Mouse (Mus musculus) layer of hippocampus, postnatal 10 days (tissue): ENCODE results near the gene Ankrd17. TPM values are rescaled to one million over a fixed set of nuclear protein-coding genes. Genes with fewer than 3 reads are reported as not detected.
"Not testable (repeated sequence)": the region's sequence is repeated elsewhere in the genome, so short reads cannot be mapped to it uniquely, and the experiment has no call there.

ENCODE experiments used
- DNase-seq, 2 experiments: peaks; one replicate each; pipeline ENCODE4 v3.0.0; 2021; ENCODE audit warnings: low spot score in 2 of 2
- total RNA-seq, 2 experiments: library from RNA; stranded (reverse); gene quantifications; 2 replicates each; pipeline ENCODE4 v1.2.3; 2021

Gene Ankrd17
- total RNA-seq, 2 experiments from 2014 or later = 106 to 109 TPM

GRCm38 (mm10) chr5:90338177-90339091, 27.9 kb downstream of the Ankrd17 start:
- DNase-seq = no peak

GRCm38 (mm10) chr5:90332478-90332877, 33.9 kb downstream of the Ankrd17 start:
- no peak for DNase-seq

- DNase-seq = no peak
Observed at GRCm38 (mm10) chr5:90331071-90331470, 35.3 kb downstream of the Ankrd17 start.

- no peak for DNase-seq
Observed at GRCm38 (mm10) chr5:90298396-90298795, 68.0 kb downstream of the Ankrd17 start.

GRCm38 (mm10) chr5:90289887-90290286, 76.5 kb downstream of the Ankrd17 start:
- DNase-seq = no peak

GRCm38 (mm10) chr5:90286559-90286958, 79.8 kb downstream of the Ankrd17 start:
- peak; percentile 32 to 45 for DNase-seq

- no peak for DNase-seq
Observed at GRCm38 (mm10) chr5:90280061-90280460, 86.3 kb downstream of the Ankrd17 start.

- no peak for DNase-seq
Observed at GRCm38 (mm10) chr5:90279418-90279817, 87.0 kb downstream of the Ankrd17 start.

- DNase-seq = no peak
Observed at GRCm38 (mm10) chr5:90277443-90277842, 88.9 kb downstream of the Ankrd17 start.

- DNase-seq = no peak
Observed at GRCm38 (mm10) chr5:90274806-90275205, 91.6 kb downstream of the Ankrd17 start.

- DNase-seq = not testable (repeated sequence)
Observed at GRCm38 (mm10) chr5:90262230-90262629, 104.1 kb downstream of the Ankrd17 start.

- DNase-seq = no peak
Observed at GRCm38 (mm10) chr5:90257023-90257422, 109.4 kb downstream of the Ankrd17 start.

GRCm38 (mm10) chr5:90247503-90247902, 118.9 kb downstream of the Ankrd17 start:
- DNase-seq = no peak

- no peak for DNase-seq
Observed at GRCm38 (mm10) chr5:90246987-90247386, 119.4 kb downstream of the Ankrd17 start.

GRCm38 (mm10) chr5:90246567-90246966, 119.8 kb downstream of the Ankrd17 start:
- DNase-seq = no peak

- DNase-seq = no peak
Observed at GRCm38 (mm10) chr5:90245416-90245815, 121.0 kb downstream of the Ankrd17 start.

- no peak for DNase-seq
Observed at GRCm38 (mm10) chr5:90235217-90235616, 131.2 kb downstream of the Ankrd17 start.

GRCm38 (mm10) chr5:90233305-90233704, 133.1 kb downstream of the Ankrd17 start:
- no peak for DNase-seq

- no peak for DNase-seq
Observed at GRCm38 (mm10) chr5:90229760-90230159, 136.6 kb downstream of the Ankrd17 start.

- DNase-seq = no peak
Observed at GRCm38 (mm10) chr5:90226696-90227095, 139.7 kb downstream of the Ankrd17 start.

GRCm38 (mm10) chr5:90224730-90225129, 141.6 kb downstream of the Ankrd17 start:
- no peak for DNase-seq

- peak; percentile 97 to 98 for DNase-seq
Observed at GRCm38 (mm10) chr5:90223534-90224381, 142.6 kb downstream of the Ankrd17 start, which contains the start of gene Cox18. Gene Cox18 (minus strand): TSS chr5:90224001.
